Comparison of ENCODE assay signal across 18 mouse cellular contexts in the genomic region with DNA sequence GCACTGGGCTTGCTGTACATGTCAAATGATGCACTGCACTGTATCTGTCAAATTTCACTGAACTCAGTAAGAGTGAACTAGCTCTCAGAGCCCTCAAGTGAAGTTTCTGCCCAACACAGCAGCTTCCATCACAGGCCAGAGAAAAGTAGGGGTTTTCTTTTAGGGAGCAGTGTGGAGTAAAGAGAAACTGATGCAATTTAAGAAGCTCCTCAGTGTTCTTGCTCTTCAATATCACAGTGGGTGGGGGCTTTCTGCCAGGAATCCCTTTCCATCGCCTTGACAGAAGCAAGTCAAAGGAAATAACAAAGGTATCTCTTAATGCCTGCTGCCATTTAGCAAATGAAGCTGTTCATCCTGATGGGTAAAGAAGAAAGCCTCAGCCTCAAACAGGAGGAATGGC.
"Had no signal": no experiment of that assay in that cellular context is flagged by ENCODE, and none has a peak within 500 bp of the region (broad histone marks: within the 10 kb centered on the region; RNA-seq: fewer than 3 reads in every experiment).

No protein-coding gene starts in this region.

- DNase-seq: lung, adult 18-20 months; lung, embryonic 14.5 days; lung, postnatal 10 days; lung, postnatal 4 days; retina, postnatal 1 day; right cerebral cortex, adult 18-20 months; right cerebral cortex, postnatal 25 days; right cerebral cortex, postnatal 4 days; spleen, adult 18-20 months; thymus, adult 18-20 months; thymus, postnatal 14 days; thymus, postnatal 4 days had no signal

- H3K4me2 ChIP-seq: lung, embryonic 14.5 days; midbrain, embryonic 11.5 days; midbrain, embryonic 13.5 days; neural tube, embryonic 13.5 days; neural tube, embryonic 15.5 days had no signal

- ATAC-seq: midbrain, embryonic 13.5 days had no signal

- H3K36me3 ChIP-seq: midbrain, embryonic 13.5 days; neural tube, embryonic 13.5 days; neural tube, embryonic 15.5 days had no signal

- H3K27me3 ChIP-seq: midbrain, embryonic 13.5 days; neural tube, embryonic 13.5 days; neural tube, embryonic 15.5 days had no signal

- H3K4me1 ChIP-seq: neural tube, embryonic 13.5 days; neural tube, embryonic 15.5 days had no signal

- H3K4me3 ChIP-seq: midbrain, embryonic 13.5 days; myocyte; neural tube, embryonic 13.5 days; neural tube, embryonic 15.5 days had no signal

- H3K9me3 ChIP-seq: midbrain, embryonic 13.5 days; neural tube, embryonic 13.5 days; neural tube, embryonic 15.5 days had no signal

- H3K9ac ChIP-seq: liver, embryonic 14.5 days; lung, embryonic 14.5 days; midbrain, embryonic 13.5 days; neural tube, embryonic 13.5 days; neural tube, embryonic 15.5 days had no signal

- H3K27ac ChIP-seq: liver, embryonic 14.5 days; midbrain, embryonic 13.5 days; neural tube, embryonic 13.5 days; neural tube, embryonic 15.5 days had no signal
